Mouse (Mus musculus) lung, embryonic 15.5 days (tissue): ENCODE measurements around the gene Ugt1a2. TPM values are rescaled to one million over a fixed set of nuclear protein-coding genes. Genes with fewer than 3 reads are reported as not detected.

Experiments used
- ATAC-seq: fragments of 200-750 bp; cut with Nextera tagmentation; 2 replicates; pipeline ENCODE4 v1.8.0; 2017; ENCODE audit warnings: moderate number of reproducible peaks, borderline replicate concordance; ENCODE audit not compliant: low FRiP score, low TSS enrichment; ENCODE audit errors: extremely low read depth
- H3K27ac ChIP-seq: fragments of 300-500 bp; sonication (generic); 2 replicates; pipeline ENCODE4 v1.5.1; 2015; ENCODE audit warnings: moderate library complexity, mild to moderate bottlenecking, inconsistent platforms
- H3K27me3 ChIP-seq: fragments of 300-500 bp; sonication (generic); 2 replicates; pipeline ENCODE4 v1.6.1; 2015; ENCODE audit warnings: inconsistent platforms
- H3K36me3 ChIP-seq: fragments of 300-500 bp; sonication (generic); 2 replicates; pipeline ENCODE4 v1.6.1; 2015; ENCODE audit warnings: inconsistent platforms
- H3K4me1 ChIP-seq: fragments of 300-500 bp; sonication (generic); 2 replicates; pipeline ENCODE4 v1.6.1; 2015; ENCODE audit warnings: inconsistent platforms
- H3K4me2 ChIP-seq: fragments of 300-500 bp; sonication (generic); 2 replicates; pipeline ENCODE4 v1.6.1; 2015; ENCODE audit warnings: inconsistent platforms, mild to moderate bottlenecking, moderate library complexity
- H3K4me3 ChIP-seq: fragments of 300-500 bp; sonication (generic); 2 replicates; pipeline ENCODE4 v1.5.1; 2015; ENCODE audit warnings: mild to moderate bottlenecking, inconsistent platforms
- H3K9ac ChIP-seq: fragments of 300-500 bp; sonication (generic); 2 replicates; pipeline ENCODE4 v1.6.1; 2015; ENCODE audit warnings: inconsistent platforms
- H3K9me3 ChIP-seq: fragments of 300-500 bp; sonication (generic); 2 replicates; pipeline ENCODE4 v1.6.1; 2016; ENCODE audit warnings: inconsistent platforms
- WGBS: fragments of 180-500 bp; shearing (Covaris S2); methylation state at CpG from one replicate; pipeline ENCODE4 v1.1.7; 2015; 5-methylcytosine and 5-hydroxymethylcytosine counted together
- polyA plus RNA-seq: library from polyadenylated mRNA; unstranded; fragments of >200 nt; fragmentation: Nextera tagmentation; extraction: Ambion mirVana; gene quantifications from 2 replicates; pipeline ENCODE4 v1.2.1, GENCODE M21; 2015

Ugt1a2 gene
- polyA plus RNA-seq, 1 experiment from 2014 or later: 0.22 TPM

- Histone ChIP-seq H3K27ac (no peak overlapping the region), H3K4me3 (no peak overlapping the region), H3K9me3 (no peaks in the 10 kb centered on the region), H3K9ac (no peak overlapping the region), H3K4me2 (no peak overlapping the region), H3K4me1 (no peaks in the 10 kb centered on the region), H3K27me3 (no peaks in the 10 kb centered on the region), H3K36me3 (peaks cover 71% of the 10 kb centered on the region)
- WGBS: 85% methylated on average over 7 of the region's 7 CpGs
- ATAC-seq: no peak
Measured at GRCm38 (mm10) chr1:88261706-88262105, 61.3 kb downstream of the Ugt1a2 start.

GRCm38 (mm10) chr1:88262255-88262654 is 61.9 kb downstream of the Ugt1a2 start:
- 66% methylated on average over 4 of the region's 4 CpGs for WGBS
- Histone ChIP-seq H3K4me2 (no peak overlapping the region), H3K4me3 (no peak overlapping the region), H3K36me3 (peaks cover 76% of the 10 kb centered on the region), H3K9me3 (no peaks in the 10 kb centered on the region), H3K9ac (no peak overlapping the region), H3K4me1 (no peaks in the 10 kb centered on the region), H3K27ac (no peak overlapping the region), H3K27me3 (no peaks in the 10 kb centered on the region)
- ATAC-seq: no peak

GRCm38 (mm10) chr1:88262961-88263360 is 62.6 kb downstream of the Ugt1a2 start:
- 72% methylated on average over 6 of the region's 6 CpGs for WGBS

GRCm38 (mm10) chr1:88263778-88264177 is 63.4 kb downstream of the Ugt1a2 start:
- no peak overlapping the region for H3K4me3 ChIP-seq
- H3K27me3 ChIP-seq: no peaks in the 10 kb centered on the region
- no peaks in the 10 kb centered on the region for H3K9me3 ChIP-seq
- 90% methylated on average over 5 of the region's 5 CpGs for WGBS
- H3K4me1 ChIP-seq: no peaks in the 10 kb centered on the region
- no peak overlapping the region for H3K4me2 ChIP-seq
- ATAC-seq: no peak
- H3K36me3 ChIP-seq: peaks cover 91% of the 10 kb centered on the region
- no peak overlapping the region for H3K9ac ChIP-seq
- H3K27ac ChIP-seq: no peak overlapping the region

More at GRCm38 (mm10) chr1:88262961-88263360, 62.6 kb downstream of the Ugt1a2 start:
- Histone ChIP-seq H3K36me3 (peaks cover 83% of the 10 kb centered on the region), H3K4me2 (no peak overlapping the region), H3K9me3 (no peaks in the 10 kb centered on the region), H3K4me1 (no peaks in the 10 kb centered on the region), H3K27ac (no peak overlapping the region), H3K4me3 (no peak overlapping the region), H3K9ac (no peak overlapping the region), H3K27me3 (no peaks in the 10 kb centered on the region)
- no peak for ATAC-seq

- H3K36me3 ChIP-seq: peaks cover 97% of the 10 kb centered on the region
- H3K9ac ChIP-seq: no peak overlapping the region
- no peak for ATAC-seq
- H3K4me3 ChIP-seq: no peak overlapping the region
- no peaks in the 10 kb centered on the region for H3K27me3 ChIP-seq
- no peaks in the 10 kb centered on the region for H3K9me3 ChIP-seq
- no peak overlapping the region for H3K27ac ChIP-seq
- H3K4me1 ChIP-seq: no peaks in the 10 kb centered on the region
- WGBS: 82% methylated on average over 7 of the region's 7 CpGs
- no peak overlapping the region for H3K4me2 ChIP-seq
Measured at GRCm38 (mm10) chr1:88264237-88264868, 64.0 kb downstream of the Ugt1a2 start.

GRCm38 (mm10) chr1:88264869-88265240 is 64.5 kb downstream of the Ugt1a2 start:
- H3K9me3 ChIP-seq: no peaks in the 10 kb centered on the region
- H3K9ac ChIP-seq: no peak overlapping the region
- H3K4me3 ChIP-seq: no peak overlapping the region
- peak; percentile 1; the same call in 1 of the 2 replicates for ATAC-seq
- WGBS: 79% methylated on average over 4 of the region's 4 CpGs
- no peaks in the 10 kb centered on the region for H3K4me1 ChIP-seq
- H3K36me3 ChIP-seq: peaks cover 99% of the 10 kb centered on the region
- H3K4me2 ChIP-seq: no peak overlapping the region
- H3K27ac ChIP-seq: no peak overlapping the region
- no peaks in the 10 kb centered on the region for H3K27me3 ChIP-seq

- Histone ChIP-seq H3K27me3 (no peaks in the 10 kb centered on the region), H3K9ac (no peak overlapping the region), H3K9me3 (no peaks in the 10 kb centered on the region), H3K4me3 (no peak overlapping the region), H3K4me1 (no peaks in the 10 kb centered on the region), H3K36me3 (peaks cover 90% of the 10 kb centered on the region), H3K27ac (no peak overlapping the region), H3K4me2 (no peak overlapping the region)
- ATAC-seq: no peak
- WGBS: 88% methylated on average over 13 of the region's 13 CpGs
Measured at GRCm38 (mm10) chr1:88266123-88266522, 65.7 kb downstream of the Ugt1a2 start.

- no peak overlapping the region for H3K4me2 ChIP-seq
- no peaks in the 10 kb centered on the region for H3K9me3 ChIP-seq
- 92% methylated on average over 6 of the region's 6 CpGs for WGBS
- no peaks in the 10 kb centered on the region for H3K4me1 ChIP-seq
- H3K27ac ChIP-seq: no peak overlapping the region
- ATAC-seq: no peak
- H3K9ac ChIP-seq: no peak overlapping the region
- H3K27me3 ChIP-seq: no peaks in the 10 kb centered on the region
- peaks cover 87% of the 10 kb centered on the region for H3K36me3 ChIP-seq
- no peak overlapping the region for H3K4me3 ChIP-seq
Measured at GRCm38 (mm10) chr1:88267489-88267888, 67.1 kb downstream of the Ugt1a2 start.

GRCm38 (mm10) chr1:88268070-88268469 is 67.7 kb downstream of the Ugt1a2 start:
- Histone ChIP-seq H3K36me3 (peaks cover 87% of the 10 kb centered on the region), H3K4me2 (no peak overlapping the region), H3K4me1 (no peaks in the 10 kb centered on the region), H3K4me3 (no peak overlapping the region), H3K9me3 (no peaks in the 10 kb centered on the region), H3K27ac (no peak overlapping the region), H3K9ac (no peak overlapping the region), H3K27me3 (no peaks in the 10 kb centered on the region)
- WGBS: 84% methylated on average over 6 of the region's 6 CpGs
- ATAC-seq: no peak

Other genes starting within 250 kb of the Ugt1a2 start
- gene Usp40, start 192.1 kb upstream of the Ugt1a2 start, polyA plus RNA-seq: 34.6 and 36.8 TPM in 2 replicates
- 0.22 TPM in 1 of 2 replicates, not detected in the other for gene Ugt1a10, start 145.2 kb upstream of the Ugt1a2 start, polyA plus RNA-seq
- gene Ugt1a9, start 129.8 kb upstream of the Ugt1a2 start, polyA plus RNA-seq: not detected in 2 replicates
- not detected in 2 replicates for gene Ugt1a8, start 112.8 kb upstream of the Ugt1a2 start, polyA plus RNA-seq
- gene Ugt1a7c, start 105.5 kb upstream of the Ugt1a2 start, polyA plus RNA-seq: 2.3 and 3.1 TPM in 2 replicates
- gene Ugt1a6b, start 97.3 kb upstream of the Ugt1a2 start, polyA plus RNA-seq: 0.08 and 0.32 TPM in 2 replicates
- 3.2 and 3.3 TPM in 2 replicates for gene Ugt1a6a, start 65.8 kb upstream of the Ugt1a2 start, polyA plus RNA-seq
- gene Ugt1a5, start 34.6 kb upstream of the Ugt1a2 start, polyA plus RNA-seq: not detected in 2 replicates
- gene Dnajb3, start 5.2 kb downstream of the Ugt1a2 start, polyA plus RNA-seq: 6.1 and 6.9 TPM in 2 replicates
- gene Ugt1a1, start 11.4 kb downstream of the Ugt1a2 start, polyA plus RNA-seq: 0.11 TPM in 1 of 2 replicates, not detected in the other
- gene Mroh2a, start 26.4 kb downstream of the Ugt1a2 start, polyA plus RNA-seq: 0.90 and 1.1 TPM in 2 replicates
- 184 and 198 TPM in 2 replicates for gene Hjurp, start 77.0 kb downstream of the Ugt1a2 start, polyA plus RNA-seq
- 0.04 and 0.10 TPM in 2 replicates for gene Trpm8, start 77.1 kb downstream of the Ugt1a2 start, polyA plus RNA-seq
- 0.75 and 2.5 TPM in 2 replicates for gene Spp2, start 206.4 kb downstream of the Ugt1a2 start, polyA plus RNA-seq